Mouse (Mus musculus) erythroblast, adult 5-6 weeks (primary cell): ENCODE results near the gene Mycs. TPM values are rescaled to one million over a fixed set of nuclear protein-coding genes. Genes with fewer than 3 reads are reported as not detected.

ENCODE experiments used
- ATAC-seq: replicated peaks from 2 replicates; pipeline ENCODE4 v1.8.0; 2016; ENCODE audit warnings: moderate number of reproducible peaks, mild to moderate bottlenecking, moderate TSS enrichment, inconsistent platforms; ENCODE audit not compliant: poor library complexity, low FRiP score, severe bottlenecking
- total RNA-seq, 2 experiments: library from RNA; stranded (forward) in 1 of 2; stranded (reverse) in 1 of 2; fragments of 150-400 nt in 1 of 2; fragments of 200-764, 138-1000 nt in 1 of 2; gene quantifications; 2 replicates each; pipeline versions ENCODE4 v1.2.3 to v1.2.4; 2015 to 2017; ENCODE audit warnings: low replicate concordance in 2 of 2

Mycs gene
- total RNA-seq (2015; ENCODE audit: low replicate concordance) (not detected in 2 replicates), total RNA-seq (2017; ENCODE audit: low replicate concordance) (not detected in 2 replicates)

- ATAC-seq, result no peak
Measured at GRCm38 (mm10) chrX:5469165-5469564, at the start of gene Mycs. Mycs (minus strand) TSS chrX:5469265.

DNA sequence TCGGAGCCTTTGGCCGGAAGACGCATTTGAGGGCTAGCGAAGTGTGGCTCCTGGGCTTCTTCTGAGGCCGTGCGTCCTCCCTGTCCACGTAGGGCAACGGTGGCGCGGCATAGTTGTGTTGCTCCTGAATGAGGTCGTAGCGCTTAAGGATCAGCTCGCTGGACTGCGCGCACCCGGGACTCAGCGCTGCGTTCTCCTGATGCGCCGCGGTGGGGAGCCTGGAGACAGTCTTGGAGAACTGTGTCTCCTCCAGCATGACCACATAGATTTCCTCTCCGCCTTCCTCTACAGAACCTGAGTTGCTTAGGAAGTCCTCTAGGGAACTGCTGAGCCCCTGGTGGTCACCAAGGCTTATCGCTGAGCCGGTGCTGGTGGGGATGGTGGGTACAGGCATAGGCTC lies 1.0 kb downstream of the Mycs start:
- no peak for ATAC-seq

Other genes with a start within 250 kb of the Mycs start
- gene Btbd35f7, start 199.8 kb upstream of the Mycs start, total RNA-seq (2015; ENCODE audit: low replicate concordance), result not detected in 2 replicates
- not detected in 2 replicates for gene Btbd35f7, start 199.8 kb upstream of the Mycs start, total RNA-seq (2017; ENCODE audit: low replicate concordance)